Mouse (Mus musculus): Measurements from ENCODE around the gene Sod2. TPM values are rescaled to one million over a fixed set of nuclear protein-coding genes. Genes with fewer than 3 reads are reported as not detected.

The Sod2 gene
- total and polyA plus RNA-seq, 3 experiments: 284 to 320 (median 293) TPM

DNA sequence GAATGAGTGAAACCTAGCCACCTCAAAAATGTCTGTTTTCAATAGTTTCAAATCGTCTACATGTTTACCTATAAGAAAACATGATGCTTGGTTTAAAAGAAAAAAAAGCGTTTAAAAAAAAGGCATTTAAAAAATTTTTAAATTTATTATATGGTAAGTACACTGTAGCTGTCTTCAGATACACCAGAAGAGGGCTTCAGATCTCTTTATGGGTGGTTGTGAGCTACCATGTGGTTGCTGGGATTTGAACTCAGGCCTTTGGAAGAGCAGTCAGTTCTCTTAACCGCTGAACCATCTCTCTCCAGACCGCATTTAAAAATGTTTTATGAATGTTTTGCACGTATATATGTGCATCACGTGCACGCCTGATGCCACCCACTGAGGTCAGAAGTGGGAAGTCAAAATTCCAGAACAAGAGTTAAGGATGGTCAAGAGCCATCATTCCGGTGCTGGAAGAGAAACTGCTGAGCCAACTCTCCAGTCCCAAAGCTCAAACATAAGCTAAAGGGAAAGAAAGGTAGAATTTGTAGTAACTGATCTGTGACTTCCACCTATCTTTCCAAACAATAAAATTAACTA lies 16.0 kb upstream of the Sod2 start:
- DNase-seq (ENCODE audit: low read depth, low spot score): no peak

GRCm38 (mm10) chr17:12991194-12991634 lies 15.4 kb upstream of the Sod2 start:
- peaks cover 2 to 25% of the 10 kb centered on the region in 2 experiments; a peak in 3 of 4 replicates for H3K36me3 ChIP-seq (ENCODE audit: control insufficient read depth in 1 of 2, insufficient read depth in 2 of 2, low read length in 2 of 2)
- H3K27ac ChIP-seq (ENCODE audit: control insufficient read depth, low read depth, low read length): peak overlapping the region; percentile 93
- no peaks in the 10 kb centered on the region for H3K9me3 ChIP-seq (replicated peaks; ENCODE audit: insufficient read depth, low read length)
- no peaks in the 10 kb centered on the region for H3K27me3 ChIP-seq (ENCODE audit: control insufficient read depth in 1 of 2, insufficient read depth in 2 of 2, low read length in 2 of 2)
- peaks cover 2 to 7% of the 10 kb centered on the region in 2 experiments; a peak in 2 of 4 replicates for H3K4me1 ChIP-seq (ENCODE audit: control insufficient read depth in 1 of 2, insufficient read depth in 2 of 2, low read length in 2 of 2)
- peak overlapping the region; percentile 74 to 98 for H3K4me3 ChIP-seq (ENCODE audit: control insufficient read depth in 1 of 2, insufficient read depth in 1 of 2, low read depth in 2 of 2, low read length in 2 of 2)
- peak; percentile 94 for DNase-seq (ENCODE audit: low read depth, low spot score)
- TF ChIP-seq ETS1 (IDR thresholded peaks at IDR 0.05; ENCODE audit: low read depth, low read length) (peak; percentile 16; the same call in 1 of the 2 replicates), ZKSCAN1 (IDR thresholded peaks at IDR 0.05; ENCODE audit: low read depth, low read length) (no peak), MEF2A (IDR thresholded peaks at IDR 0.05; ENCODE audit: extremely low read depth, insufficient replicate concordance, low read depth, low read length, poor library complexity, severe bottlenecking) (no peak), TCF12 (IDR thresholded peaks at IDR 0.05; ENCODE audit: low read depth, low read length) (no peak), BHLHE40 (IDR thresholded peaks at IDR 0.05; ENCODE audit: borderline replicate concordance, low read depth, low read length) (no peak), MXI1 (IDR thresholded peaks at IDR 0.05; ENCODE audit: low read depth, low read length) (peak; percentile 77), MYC (IDR thresholded peaks at IDR 0.05; ENCODE audit: low read depth, low read length) (peak; percentile 11; the same call in 1 of the 2 replicates), EP300 (IDR thresholded peaks at IDR 0.05; ENCODE audit: low read depth in 1 of 2, low read length in 2 of 2) (0 out of 4 replicates have a peak, but pooled peaks of 1 of the 2 experiments have one; percentile 9), ZNF384 (IDR thresholded peaks at IDR 0.05; ENCODE audit: low read depth, low read length) (peak; percentile 73), USF1 (IDR thresholded peaks at IDR 0.05; ENCODE audit: low read depth, low read length) (no peak), SIN3A (IDR thresholded peaks at IDR 0.05; ENCODE audit: low read length) (peak; percentile 75), HCFC1 (IDR thresholded peaks at IDR 0.05; ENCODE audit: low read depth, low read length) (no peak), RAD21 (IDR thresholded peaks at IDR 0.05; ENCODE audit: low read depth, low read length) (no peak), POLR2AphosphoS5 (IDR thresholded peaks at IDR 0.05; ENCODE audit: borderline replicate concordance, low read depth, low read length) (no peak), TBP (IDR thresholded peaks at IDR 0.05; ENCODE audit: low read depth, low read length) (peak; percentile 55)
- peaks cover 51% of the 10 kb centered on the region for H3K79me2 ChIP-seq (ENCODE audit: control insufficient read depth, insufficient read depth, low read length, poor library complexity)
- H3K9ac ChIP-seq (ENCODE audit: control insufficient read depth, low read depth, low read length, poor library complexity, severe bottlenecking): peak overlapping the region; percentile 100

More for the DNA sequence above, 16.0 kb upstream of the Sod2 start:
- Histone ChIP-seq H3K27me3 (ENCODE audit: control insufficient read depth in 1 of 2, insufficient read depth in 2 of 2, low read length in 2 of 2) (no peaks in the 10 kb centered on the region), H3K9me3 (replicated peaks; ENCODE audit: insufficient read depth, low read length) (no peaks in the 10 kb centered on the region), H3K4me3 (ENCODE audit: control insufficient read depth in 1 of 2, insufficient read depth in 1 of 2, low read depth in 2 of 2, low read length in 2 of 2) (peak overlapping the region; percentile 74 to 98), H3K79me2 (ENCODE audit: control insufficient read depth, insufficient read depth, low read length, poor library complexity) (peaks cover 55% of the 10 kb centered on the region), H3K4me1 (ENCODE audit: control insufficient read depth in 1 of 2, insufficient read depth in 2 of 2, low read length in 2 of 2) (peaks cover 2 to 7% of the 10 kb centered on the region in 2 experiments; a peak in 2 of 4 replicates), H3K9ac (ENCODE audit: control insufficient read depth, low read depth, low read length, poor library complexity, severe bottlenecking) (peak overlapping the region; percentile 100), H3K36me3 (ENCODE audit: control insufficient read depth in 1 of 2, insufficient read depth in 2 of 2, low read length in 2 of 2) (peaks cover 5 to 31% of the 10 kb centered on the region in 2 experiments; a peak in 3 of 4 replicates), H3K27ac (ENCODE audit: control insufficient read depth, low read depth, low read length) (peak overlapping the region; percentile 93)
- no peak for TF ChIP-seq TCF12 (IDR thresholded peaks at IDR 0.05; ENCODE audit: low read depth, low read length)
- no peak for TF ChIP-seq ZC3H11A (IDR thresholded peaks at IDR 0.05; ENCODE audit: low read depth, low read length)
- TF ChIP-seq MYC (IDR thresholded peaks at IDR 0.05; ENCODE audit: low read depth, low read length): peak; percentile 38; the same call in 1 of the 2 replicates
- TF ChIP-seq SMC3 (IDR thresholded peaks at IDR 0.05; ENCODE audit: low read depth, low read length): no peak
- peak; percentile 64 for TF ChIP-seq USF1 (IDR thresholded peaks at IDR 0.05; ENCODE audit: low read depth, low read length)
- peak; percentile 9; the same call in 1 of the 2 replicates for TF ChIP-seq MAX (IDR thresholded peaks at IDR 0.05; ENCODE audit: low read length)
- no peak for TF ChIP-seq CHD1 (IDR thresholded peaks at IDR 0.05; ENCODE audit: low read depth, low read length)
- no peak for TF ChIP-seq GATA1 (IDR thresholded peaks at IDR 0.05; ENCODE audit: low read depth, low read length)
- TF ChIP-seq ZKSCAN1 (IDR thresholded peaks at IDR 0.05; ENCODE audit: low read depth, low read length): no peak
- TF ChIP-seq EP300 (IDR thresholded peaks at IDR 0.05; ENCODE audit: low read depth in 1 of 2, low read length in 2 of 2): peak; percentile 5 to 14; a peak in 1 of 4 replicates
- no peak; the same call in 1 of the 2 replicates for TF ChIP-seq NELFE (IDR thresholded peaks at IDR 0.05; ENCODE audit: low read depth, low read length)
- no peak for TF ChIP-seq MAZ (IDR thresholded peaks at IDR 0.05; ENCODE audit: low read depth, low read length)
- no peak for TF ChIP-seq ZMIZ1 (IDR thresholded peaks at IDR 0.05; ENCODE audit: low read depth, low read length)
- no peak for TF ChIP-seq MXI1 (IDR thresholded peaks at IDR 0.05; ENCODE audit: low read depth, low read length)
- TF ChIP-seq MAFK (IDR thresholded peaks at IDR 0.05; ENCODE audit: borderline replicate concordance, low read depth, low read length): no peak
- TF ChIP-seq BHLHE40 (IDR thresholded peaks at IDR 0.05; ENCODE audit: borderline replicate concordance, low read depth, low read length): peak; percentile 72
- no peak for TF ChIP-seq RAD21 (IDR thresholded peaks at IDR 0.05; ENCODE audit: low read depth, low read length)
- no peak for TF ChIP-seq SIN3A (IDR thresholded peaks at IDR 0.05; ENCODE audit: low read length)
- TF ChIP-seq UBTF (IDR thresholded peaks at IDR 0.05; ENCODE audit: borderline replicate concordance, insufficient read depth, low read depth, low read length): no peak
- no peak for TF ChIP-seq GABPA (IDR thresholded peaks at IDR 0.05; ENCODE audit: low read depth, low read length)
- TF ChIP-seq CHD2 (IDR thresholded peaks at IDR 0.05; ENCODE audit: low read length): no peak
- no peak for TF ChIP-seq CTCF (IDR thresholded peaks at IDR 0.05 in 2 of 3, conservative IDR thresholded peaks at IDR 0.05 in 1 of 3; ENCODE audit: control insufficient read depth in 1 of 3, insufficient read depth in 1 of 3, low read depth in 2 of 3, low read length in 3 of 3, poor library complexity in 1 of 3, severe bottlenecking in 1 of 3)

All from MEL (cell line).